Mouse (Mus musculus) R1 (cell line): ENCODE data around the gene Fgfr2.
A peak's percentile ranks its signal among the peaks of the same experiment; 100 is the strongest.

Experiments
- DNase-seq: peaks from one replicate; pipeline ENCODE4 v3.0.0-alpha.2; 2018; ENCODE audit warnings: low read depth, low spot score

The Fgfr2 gene

GRCm38 (mm10) chr7:133009676-133010075, 113.5 kb downstream of the Fgfr2 start:
- DNase-seq: no peak

DNA sequence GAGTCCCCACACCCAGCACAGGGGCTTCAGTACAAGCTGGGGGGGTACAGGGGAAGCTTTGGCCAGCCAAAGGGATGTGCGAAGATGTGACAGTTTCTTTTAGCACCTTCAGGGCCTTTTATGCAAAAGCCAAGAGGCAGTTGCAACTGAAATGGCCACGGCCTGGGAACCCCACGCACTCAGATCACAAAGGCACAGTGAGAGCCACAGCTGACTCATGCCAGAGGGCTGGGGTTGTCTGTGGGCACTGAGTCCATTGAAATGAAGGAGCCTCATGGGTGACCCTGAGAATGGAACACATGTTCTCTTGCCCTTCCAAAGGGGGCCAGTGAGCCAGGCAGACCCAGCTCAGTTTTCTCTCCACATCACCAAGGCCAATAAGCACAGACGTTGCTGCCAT, 114.5 kb downstream of the Fgfr2 start:
- DNase-seq: no peak

DNA sequence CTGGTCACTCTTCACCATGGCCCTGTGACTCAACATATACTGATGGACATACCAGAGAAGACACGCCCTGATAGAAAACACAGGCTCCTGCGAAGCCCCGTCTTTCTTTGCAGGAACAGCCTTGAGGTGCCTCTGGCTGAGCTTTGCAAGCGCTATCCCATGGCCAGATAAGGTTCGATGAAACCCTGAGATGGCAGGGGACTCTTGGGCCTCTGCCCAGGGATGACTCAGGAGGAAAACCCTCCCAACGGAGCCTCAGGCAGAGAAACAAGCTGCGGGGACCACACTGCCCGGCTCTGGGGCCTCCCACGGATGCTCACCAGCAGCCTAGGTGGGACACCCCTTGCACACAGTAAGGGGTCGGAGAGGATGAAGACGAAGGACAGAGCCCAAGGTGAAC, 115.8 kb downstream of the Fgfr2 start:
- DNase-seq: no peak

DNA sequence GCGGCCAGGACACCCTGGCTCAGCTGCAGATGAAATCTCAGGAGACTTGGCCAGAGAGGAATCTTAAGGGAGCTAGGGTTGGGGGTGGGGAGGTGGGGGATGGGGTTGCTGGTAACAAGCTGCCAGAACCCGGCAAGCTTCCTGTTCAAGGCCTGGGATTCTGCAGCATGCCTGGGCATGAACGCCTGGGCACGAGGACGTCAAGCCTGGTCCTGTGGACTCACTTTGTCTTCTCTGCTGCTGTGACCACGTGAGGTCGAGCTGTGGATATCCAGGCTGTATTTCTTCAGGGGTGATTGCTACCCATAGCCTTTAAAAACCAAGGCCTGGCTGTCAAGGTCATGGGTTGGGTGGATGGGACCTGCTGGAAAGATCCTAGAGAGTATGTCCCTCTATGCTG, 117.4 kb downstream of the Fgfr2 start:
- peak; percentile 86 for DNase-seq

- peak; percentile 85 for DNase-seq
Observed at GRCm38 (mm10) chr7:133003421-133003820, 119.7 kb downstream of the Fgfr2 start.

GRCm38 (mm10) chr7:133002271-133002670, 120.9 kb downstream of the Fgfr2 start:
- no peak for DNase-seq

- no peak for DNase-seq
Observed at GRCm38 (mm10) chr7:133001388-133001787, 121.8 kb downstream of the Fgfr2 start.

DNA sequence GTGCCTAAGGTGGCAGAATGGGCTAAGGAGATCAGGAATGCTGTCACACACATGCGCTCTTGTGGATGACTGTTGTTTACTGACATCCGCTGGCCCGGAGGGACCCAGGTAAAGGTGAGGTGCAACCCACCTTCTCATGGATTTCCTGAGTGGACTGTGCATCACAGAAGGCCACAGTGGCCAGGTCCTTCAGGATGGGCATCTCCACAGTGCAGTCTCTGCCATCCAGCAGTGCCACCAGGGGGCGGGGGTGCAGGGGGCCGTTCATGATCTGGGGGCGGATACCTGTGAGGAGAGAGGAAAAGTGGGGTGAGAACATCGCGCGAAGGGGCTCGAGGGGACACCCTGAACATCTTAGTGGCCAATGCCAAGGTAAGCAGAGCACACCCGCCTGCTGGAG, 124.1 kb downstream of the Fgfr2 start:
- no peak for DNase-seq

GRCm38 (mm10) chr7:132998639-132999038, 124.5 kb downstream of the Fgfr2 start:
- DNase-seq: no peak

GRCm38 (mm10) chr7:132996391-132996790, 126.8 kb downstream of the Fgfr2 start:
- peak; percentile 36 for DNase-seq

DNA sequence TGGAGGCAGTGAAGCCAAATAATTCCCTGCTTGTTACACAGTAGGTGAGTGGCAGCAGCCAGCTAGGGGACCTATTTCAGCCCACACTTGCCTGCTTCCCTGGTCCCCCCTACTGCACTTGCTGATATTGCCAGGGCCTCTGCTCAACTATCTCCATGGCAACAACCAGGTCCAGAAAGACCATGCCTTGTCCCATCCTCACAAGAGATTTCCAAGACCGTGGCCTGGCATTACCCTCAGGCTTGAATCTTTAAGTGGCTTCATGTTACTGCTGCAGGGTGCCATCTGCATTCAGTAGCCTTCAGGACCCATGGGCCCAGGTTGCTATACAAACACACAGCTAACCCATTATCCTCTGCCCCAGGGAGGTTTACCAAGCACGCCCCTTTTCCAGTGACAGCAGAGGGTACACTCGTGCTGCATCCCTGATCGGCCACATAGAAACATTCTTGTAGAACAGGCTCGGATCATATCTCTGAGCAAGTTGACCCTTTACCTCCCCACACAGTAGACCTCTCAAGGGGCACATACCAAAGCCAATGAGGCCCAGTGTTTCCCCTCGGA, 128.4 kb downstream of the Fgfr2 start:
- no peak for DNase-seq

DNA sequence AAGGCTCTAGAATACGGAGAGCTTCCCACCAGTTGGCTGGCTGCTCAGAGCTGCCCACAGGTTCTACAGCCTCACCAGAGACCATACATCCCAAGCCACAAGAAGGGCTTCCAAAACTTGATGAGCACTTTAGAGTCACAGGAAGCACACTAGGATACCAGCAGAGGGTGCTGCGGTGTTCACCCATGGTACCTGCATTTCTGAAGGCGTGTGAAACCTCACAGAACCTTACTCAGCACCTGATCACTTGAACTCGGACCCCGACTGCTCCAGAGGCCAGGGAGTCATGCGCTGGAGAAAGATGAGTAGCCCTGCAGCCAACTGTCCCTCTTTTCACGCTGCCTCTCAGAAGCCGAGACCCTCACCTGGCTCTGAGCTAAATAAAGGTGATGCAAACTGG, 129.0 kb downstream of the Fgfr2 start:
- DNase-seq: peak; percentile 37

DNA sequence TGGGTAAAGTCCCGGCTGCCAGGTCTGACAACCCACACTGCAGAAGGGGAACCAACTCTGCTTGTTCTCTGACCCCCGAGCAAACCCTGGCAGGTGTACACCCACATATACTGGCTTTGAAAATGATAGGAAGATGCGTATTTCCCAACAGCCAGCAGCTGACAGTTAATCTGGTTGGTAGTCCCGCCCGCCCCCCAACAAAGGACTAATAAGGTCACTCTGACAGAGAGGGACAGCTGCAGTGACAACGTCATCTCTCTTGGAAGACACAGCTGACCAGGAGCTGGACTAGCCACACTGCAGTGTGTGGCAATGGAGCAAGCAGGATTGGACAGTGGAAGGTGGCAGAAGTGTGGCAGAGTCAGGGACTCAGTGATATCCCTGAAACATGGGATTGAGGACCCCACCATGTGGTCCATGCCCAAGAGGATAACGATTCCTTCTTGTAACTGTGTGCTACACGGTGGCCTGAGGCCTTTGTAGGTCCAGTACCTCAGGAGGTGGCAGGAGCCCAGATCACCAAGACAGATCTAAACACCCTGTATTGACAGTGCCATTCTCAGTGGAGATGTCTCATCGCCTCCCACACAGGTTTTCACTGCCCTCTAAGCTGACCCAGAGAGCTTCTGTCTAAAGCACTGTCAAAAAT, 130.1 kb downstream of the Fgfr2 start:
- DNase-seq: no peak

DNA sequence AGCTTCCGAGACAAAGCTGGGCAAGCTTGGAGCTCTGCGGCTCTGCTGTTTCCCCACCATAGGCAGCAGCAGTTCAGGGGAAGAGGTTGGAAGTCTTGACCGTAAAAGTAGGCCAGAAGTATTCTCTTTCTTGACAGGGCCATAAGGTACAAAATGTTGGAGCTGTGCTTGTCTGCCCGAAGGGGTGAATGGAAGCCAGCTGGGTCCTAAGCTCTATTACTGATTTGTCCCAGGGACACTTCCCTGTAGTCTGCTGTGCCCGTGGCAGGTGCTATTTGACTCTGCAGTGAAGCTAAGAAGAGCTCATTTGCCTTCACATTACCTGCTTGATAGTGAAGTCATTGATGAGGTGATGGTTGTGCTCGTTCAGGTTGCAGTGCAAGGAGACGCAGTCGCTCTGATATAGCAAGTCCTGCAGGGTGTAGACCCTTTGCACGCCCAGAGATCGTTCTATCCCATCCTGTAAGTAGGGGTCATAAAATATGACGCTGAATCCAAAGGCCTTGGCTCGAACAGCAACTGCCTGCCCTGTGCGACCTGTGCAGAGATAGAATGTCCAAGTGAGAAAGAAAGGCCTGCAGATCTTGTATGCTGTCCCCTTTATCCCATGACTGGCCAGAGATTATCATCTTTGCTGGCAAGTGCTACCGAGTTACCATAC, 131.8 kb downstream of the Fgfr2 start:
- no peak for DNase-seq

GRCm38 (mm10) chr7:132989839-132990238, 133.3 kb downstream of the Fgfr2 start:
- no peak for DNase-seq

DNA sequence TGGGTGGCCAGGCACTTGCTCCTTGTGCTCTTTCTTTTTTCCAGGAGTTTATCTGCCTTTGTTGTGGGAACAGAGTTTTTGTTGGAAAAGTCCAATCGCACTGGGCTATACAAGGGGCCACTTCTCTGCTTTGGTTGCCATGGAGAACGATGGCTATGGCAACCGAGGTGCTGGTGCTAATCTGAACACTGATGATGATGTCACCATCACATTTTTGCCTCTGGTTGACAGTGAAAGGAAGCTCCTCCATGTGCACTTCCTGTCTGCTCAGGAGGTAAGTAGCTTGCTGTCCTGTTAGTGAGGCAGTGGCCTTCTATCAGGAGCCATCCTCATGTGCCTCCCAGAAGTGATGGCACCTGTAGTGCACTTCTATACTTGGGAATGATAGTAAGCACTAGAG, 140.5 kb downstream of the Fgfr2 start:
- peak; percentile 64 for DNase-seq

DNA sequence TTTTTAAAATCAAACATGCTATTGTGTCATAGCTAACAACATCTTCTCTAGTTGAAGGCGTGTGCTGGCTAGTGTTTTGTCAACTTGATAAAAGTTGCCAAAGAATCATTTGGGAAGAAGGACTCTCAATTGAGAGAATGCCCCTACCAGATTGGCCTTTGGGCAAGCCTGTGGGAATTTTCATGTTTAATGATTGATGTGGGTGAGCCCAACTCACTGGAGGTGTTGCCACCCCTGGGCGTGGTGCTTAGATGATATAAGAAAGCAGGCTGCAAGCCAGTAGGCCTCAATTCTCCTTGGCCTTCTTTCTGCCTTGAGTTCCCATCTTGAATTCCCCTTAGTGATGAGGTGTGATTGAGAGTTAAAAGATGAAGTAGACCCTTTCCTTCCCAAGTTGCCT, 145.2 kb downstream of the Fgfr2 start:
- DNase-seq: no peak

- DNase-seq: no peak
Observed at GRCm38 (mm10) chr7:132976079-132976478, 147.1 kb downstream of the Fgfr2 start.

DNA sequence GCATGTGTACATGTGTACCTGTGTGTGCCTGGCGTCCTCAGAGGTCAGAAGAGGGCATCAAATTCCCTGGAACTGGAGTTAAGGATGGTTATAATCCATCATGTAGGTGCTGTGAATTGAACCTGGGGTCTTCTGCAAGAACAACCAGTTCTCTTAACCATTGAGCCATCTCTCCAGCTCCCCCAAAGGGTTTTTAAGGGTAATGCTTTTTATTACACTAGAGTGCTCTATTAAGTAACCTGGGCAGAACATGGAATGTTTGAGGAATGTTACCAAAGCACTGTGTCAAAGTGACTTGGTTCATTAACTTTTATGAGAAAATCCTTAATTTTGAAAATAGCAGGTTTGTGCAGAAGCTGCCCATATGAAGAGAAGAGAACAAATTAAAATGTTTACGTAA, 151.1 kb downstream of the Fgfr2 start:
- peak; percentile 45 for DNase-seq

GRCm38 (mm10) chr7:132965707-132966106, 157.4 kb downstream of the Fgfr2 start:
- DNase-seq: no peak

DNA sequence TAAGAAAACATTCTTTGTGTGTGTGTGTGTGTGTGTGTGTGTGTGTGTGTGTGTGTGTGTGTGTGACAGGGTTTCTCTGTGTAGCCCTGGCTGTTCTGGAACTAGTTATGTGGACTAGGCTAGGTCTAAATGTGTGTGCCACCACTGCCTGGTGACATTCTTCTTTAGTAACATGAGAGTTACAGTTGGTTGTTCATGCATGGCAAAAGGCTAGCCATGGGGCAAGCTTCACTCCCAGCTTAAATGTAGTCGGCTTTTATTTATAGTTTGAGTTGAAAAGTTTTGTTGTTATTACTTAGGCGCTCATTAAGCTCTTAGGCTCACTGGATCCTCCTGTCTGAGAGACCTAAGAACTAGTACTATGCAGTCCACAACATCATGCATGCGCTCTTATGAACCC, 158.8 kb downstream of the Fgfr2 start:
- no peak for DNase-seq

GRCm38 (mm10) chr7:132950613-132951012, 172.5 kb downstream of the Fgfr2 start:
- DNase-seq: no peak

DNA sequence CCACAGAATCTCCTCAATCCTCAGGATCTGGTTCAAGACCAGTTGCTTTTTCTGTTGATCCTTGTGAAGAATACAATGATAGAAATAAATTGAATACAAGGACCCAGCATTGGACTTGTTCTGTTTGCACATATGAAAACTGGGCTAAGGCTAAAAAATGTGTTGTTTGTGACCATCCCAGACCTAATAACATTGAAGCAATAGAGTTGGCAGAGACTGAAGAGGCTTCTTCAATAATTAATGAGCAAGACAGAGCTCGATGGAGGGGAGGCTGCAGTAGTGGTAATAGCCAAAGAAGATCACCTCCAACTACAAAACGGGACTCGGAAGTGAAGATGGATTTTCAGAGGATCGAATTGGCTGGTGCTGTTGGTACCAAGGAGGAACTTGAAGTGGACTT, 173.2 kb downstream of the Fgfr2 start:
- no peak for DNase-seq
